Mouse (Mus musculus) forebrain, embryonic 16.5 days (tissue): ENCODE measurements at regions not wholly inside any gene's neighbourhood (a gene's known extent, or its start where the extent isn't known, plus 50 kb on each side); places are given as distances from the start of the nearest gene placed in this dataset.

Source experiments
- ATAC-seq: fragments of 200-750 bp; cut with Nextera tagmentation; 2 replicates; pipeline ENCODE4 v1.8.0; 2017; ENCODE audit warnings: mild to moderate bottlenecking, moderate library complexity
- H3K27ac ChIP-seq: fragments of 300-500 bp; sonication (generic); 2 replicates; pipeline ENCODE4 v1.5.1; 2014; ENCODE audit warnings: low read length, control low read depth
- H3K27me3 ChIP-seq: fragments of 300-500 bp; sonication (generic); replicated peaks from 2 replicates; pipeline ENCODE4 v1.6.1; 2014; ENCODE audit warnings: low read length; ENCODE audit not compliant: control insufficient read depth, insufficient read depth
- H3K36me3 ChIP-seq: fragments of 300-500 bp; sonication (generic); 2 replicates; pipeline ENCODE4 v1.6.1; 2014; ENCODE audit not compliant: control insufficient read depth, insufficient read depth
- H3K4me1 ChIP-seq: fragments of 300-500 bp; sonication (generic); replicated peaks from 2 replicates; pipeline ENCODE4 v1.6.1; 2014; ENCODE audit warnings: low read length; ENCODE audit not compliant: control insufficient read depth, insufficient read depth
- H3K4me2 ChIP-seq: fragments of 300-500 bp; sonication (generic); 2 replicates; pipeline ENCODE4 v1.6.1; 2014; ENCODE audit warnings: mild to moderate bottlenecking, low read length, control low read depth
- H3K4me3 ChIP-seq: fragments of 300-500 bp; sonication (generic); replicated peaks from 2 replicates; pipeline ENCODE4 v1.5.1; 2014; ENCODE audit warnings: mild to moderate bottlenecking, low read length, control low read depth
- H3K9ac ChIP-seq: fragments of 300-500 bp; sonication (generic); replicated peaks from 2 replicates; pipeline ENCODE4 v1.6.1; 2014; ENCODE audit warnings: low read depth, low read length, control low read depth
- H3K9me3 ChIP-seq: fragments of 300-500 bp; sonication (generic); 2 replicates; pipeline ENCODE4 v1.6.1; 2016; ENCODE audit warnings: low read length; ENCODE audit not compliant: control insufficient read depth
- WGBS: fragments of 180-500 bp; shearing (Covaris S2); extraction: QIAGEN DNeasy Blood & Tissue Kit; methylation state at CpG from one replicate; pipeline ENCODE4 v1.1.7; 2014; 5-methylcytosine and 5-hydroxymethylcytosine counted together

DNA sequence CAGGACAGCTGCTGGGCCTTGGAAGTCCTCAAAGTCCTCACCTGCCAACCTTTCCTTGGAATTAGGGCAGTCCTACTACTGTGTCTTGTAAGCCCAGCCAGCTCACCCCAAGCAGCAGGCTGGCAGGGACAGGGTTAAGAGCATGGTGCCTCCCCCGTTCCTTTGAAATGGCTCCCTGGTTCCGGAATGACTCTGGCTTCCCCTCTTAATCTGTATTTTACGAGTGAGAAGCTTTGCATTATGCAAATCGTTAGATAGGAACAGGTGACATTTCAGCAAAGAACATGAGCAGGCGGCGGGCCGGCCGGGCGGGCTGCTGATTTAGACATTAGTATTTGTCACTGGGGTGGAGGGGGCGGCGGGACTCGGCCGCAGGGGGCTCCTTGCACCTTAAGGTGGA lies 95.1 kb downstream of the Fam53a start:
- no peaks in the 10 kb centered on the region for H3K36me3 ChIP-seq
- peaks cover 70% of the 10 kb centered on the region for H3K27me3 ChIP-seq
- H3K4me2 ChIP-seq: peak overlapping the region; percentile 39
- no peak overlapping the region for H3K27ac ChIP-seq
- WGBS: under 1% methylated on average over 13 of the region's 13 CpGs
- H3K4me1 ChIP-seq: peaks cover 10% of the 10 kb centered on the region
- peak overlapping the region; percentile 12; the same call in 1 of the 2 replicates for H3K9ac ChIP-seq
- peak overlapping the region; percentile 24 for H3K4me3 ChIP-seq
- no peaks in the 10 kb centered on the region for H3K9me3 ChIP-seq
- ATAC-seq: 0 out of 2 replicates have a peak, but pooled peaks have one; percentile 49

DNA sequence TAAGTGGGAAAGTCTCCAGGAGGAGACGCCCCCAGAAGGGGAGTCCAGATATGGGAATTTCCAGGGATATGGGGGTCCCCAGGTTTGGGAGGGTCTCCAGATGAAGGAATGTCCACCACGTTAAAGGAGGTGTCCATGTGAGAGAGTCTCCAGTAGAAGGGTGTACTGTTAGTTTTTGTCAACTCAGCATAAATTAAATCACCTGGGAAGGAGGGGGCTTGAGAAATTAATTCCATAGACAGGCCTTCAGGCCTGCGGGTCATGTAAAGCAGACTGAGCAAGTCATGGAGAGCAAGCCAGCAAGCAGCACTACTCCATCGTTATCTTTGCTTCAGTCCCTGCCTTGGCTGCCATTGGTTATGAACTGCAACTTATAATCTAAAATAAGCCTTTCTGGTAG lies 96.2 kb downstream of the Fam53a start:
- Histone ChIP-seq H3K27me3 (peaks cover 67% of the 10 kb centered on the region), H3K9ac (no peak overlapping the region), H3K9me3 (no peaks in the 10 kb centered on the region), H3K4me3 (no peak overlapping the region), H3K4me1 (peaks cover 10% of the 10 kb centered on the region), H3K27ac (no peak overlapping the region), H3K36me3 (no peaks in the 10 kb centered on the region), H3K4me2 (no peak overlapping the region)
- no peak for ATAC-seq
- 91% methylated on average over 4 of the region's 4 CpGs for WGBS

DNA sequence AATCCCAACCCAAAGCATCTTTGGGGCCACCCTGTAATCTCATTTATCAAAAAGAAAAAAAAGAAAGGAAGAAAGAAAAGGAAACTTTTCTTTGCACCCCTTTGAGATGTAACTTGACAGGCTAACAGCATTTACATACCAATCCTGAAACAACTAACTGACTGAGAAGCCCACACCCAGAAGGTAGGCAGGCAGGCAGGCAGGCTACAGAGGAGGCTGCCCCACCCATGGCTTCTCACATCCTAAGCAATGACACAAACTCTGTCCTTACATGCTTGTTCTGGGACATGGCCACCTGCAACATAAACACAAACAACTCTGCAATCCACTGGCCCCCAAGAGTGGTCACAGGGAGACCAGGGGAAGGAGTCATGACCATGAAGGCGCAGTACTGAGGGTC lies 97.5 kb upstream of the Nkx1-1 start:
- H3K27me3 ChIP-seq: peaks cover 58% of the 10 kb centered on the region
- peaks cover 10% of the 10 kb centered on the region for H3K4me1 ChIP-seq
- no peak overlapping the region for H3K27ac ChIP-seq
- no peak overlapping the region for H3K4me3 ChIP-seq
- no peak for ATAC-seq
- 93% methylated on average over 1 of the region's 1 CpGs for WGBS
- H3K9me3 ChIP-seq: no peaks in the 10 kb centered on the region
- H3K36me3 ChIP-seq: no peaks in the 10 kb centered on the region
- no peak overlapping the region for H3K9ac ChIP-seq
- no peak overlapping the region for H3K4me2 ChIP-seq

- peaks cover 48% of the 10 kb centered on the region for H3K27me3 ChIP-seq
- no peak overlapping the region for H3K4me3 ChIP-seq
- H3K36me3 ChIP-seq: no peaks in the 10 kb centered on the region
- WGBS: 49% methylated on average over 9 of the region's 13 CpGs
- H3K9me3 ChIP-seq: no peaks in the 10 kb centered on the region
- peaks cover 8% of the 10 kb centered on the region for H3K4me1 ChIP-seq
- no peak overlapping the region for H3K4me2 ChIP-seq
- no peak overlapping the region for H3K9ac ChIP-seq
- ATAC-seq: no peak
- no peak overlapping the region for H3K27ac ChIP-seq
Measured at GRCm38 (mm10) chr5:33529771-33530170, 96.0 kb upstream of the Nkx1-1 start.

DNA sequence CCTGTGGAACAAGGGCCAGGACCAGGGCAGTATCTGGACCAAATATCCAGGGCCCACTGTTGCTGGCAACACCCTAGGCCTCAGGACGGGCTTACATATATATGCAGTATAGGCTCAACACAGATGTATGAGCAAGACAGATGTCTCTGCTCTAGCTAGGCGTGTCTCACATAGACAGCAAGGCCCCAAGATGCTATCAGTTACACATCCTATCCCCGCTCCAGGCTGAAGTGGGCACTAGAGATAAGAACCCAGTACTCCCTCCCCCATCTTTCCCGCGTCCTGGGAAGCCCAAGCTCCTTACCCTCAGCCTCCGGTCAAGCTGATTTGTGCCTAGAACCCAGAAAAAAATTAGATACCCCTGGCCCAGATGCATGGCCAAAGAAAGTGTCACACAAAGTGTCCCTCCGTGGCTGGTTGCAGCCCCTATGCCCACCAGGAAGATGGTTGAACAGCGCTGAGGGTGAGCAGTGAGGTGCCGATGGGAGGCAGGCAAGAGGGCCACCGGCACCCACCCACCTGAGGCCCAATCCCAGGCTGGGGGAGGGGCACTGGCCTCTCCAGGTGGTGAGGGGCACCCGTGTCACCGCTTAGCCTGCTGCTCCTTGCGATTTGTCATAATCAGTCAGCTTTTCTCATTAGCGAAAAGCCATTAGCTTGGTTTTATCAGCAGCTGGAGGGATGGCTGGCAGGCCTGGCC lies 95.3 kb upstream of the Nkx1-1 start:
- WGBS: 71% methylated on average over 14 of the region's 14 CpGs
- Histone ChIP-seq H3K36me3 (no peaks in the 10 kb centered on the region), H3K4me2 (no peak overlapping the region), H3K4me1 (peaks cover 1% of the 10 kb centered on the region; the same call in 1 of the 2 replicates), H3K27me3 (peaks cover 41% of the 10 kb centered on the region), H3K27ac (no peak overlapping the region), H3K9me3 (no peaks in the 10 kb centered on the region), H3K9ac (no peak overlapping the region), H3K4me3 (no peak overlapping the region)
- ATAC-seq: no peak

DNA sequence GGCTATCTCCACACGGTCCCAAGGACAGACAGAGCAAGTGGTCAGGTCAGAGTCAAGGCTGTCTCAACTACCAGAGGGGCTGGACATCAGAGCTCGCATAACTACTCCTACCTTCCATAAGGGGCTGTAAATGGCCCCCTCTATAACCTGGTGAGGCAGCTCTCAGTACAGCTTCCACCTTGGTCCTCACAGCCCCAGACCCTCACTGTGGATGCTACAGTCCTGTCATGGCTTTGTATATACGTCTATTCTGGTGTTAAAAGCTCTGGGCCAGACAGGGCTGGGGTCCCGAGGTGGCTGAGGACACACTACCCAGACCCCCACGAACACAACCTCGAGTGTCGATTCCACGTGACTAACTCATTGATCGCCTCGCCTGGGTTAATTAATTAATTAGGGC lies 94.0 kb upstream of the Nkx1-1 start:
- 36% methylated on average over 10 of the region's 10 CpGs for WGBS
- H3K27ac ChIP-seq: no peak overlapping the region
- no peaks in the 10 kb centered on the region for H3K4me1 ChIP-seq
- no peak for ATAC-seq
- H3K9ac ChIP-seq: no peak overlapping the region
- no peaks in the 10 kb centered on the region for H3K9me3 ChIP-seq
- H3K36me3 ChIP-seq: no peaks in the 10 kb centered on the region
- H3K4me3 ChIP-seq: no peak overlapping the region
- no peak overlapping the region for H3K4me2 ChIP-seq
- H3K27me3 ChIP-seq: peaks cover 29% of the 10 kb centered on the region

GRCm38 (mm10) chr5:33527316-33527715 lies 93.5 kb upstream of the Nkx1-1 start:
- ATAC-seq: no peak
- H3K4me3 ChIP-seq: no peak overlapping the region
- no peak overlapping the region for H3K4me2 ChIP-seq
- no peaks in the 10 kb centered on the region for H3K9me3 ChIP-seq
- H3K4me1 ChIP-seq: no peaks in the 10 kb centered on the region
- no peaks in the 10 kb centered on the region for H3K36me3 ChIP-seq
- H3K27ac ChIP-seq: no peak overlapping the region
- peaks cover 28% of the 10 kb centered on the region for H3K27me3 ChIP-seq
- no peak overlapping the region for H3K9ac ChIP-seq
- WGBS: 86% methylated on average over 8 of the region's 8 CpGs

DNA sequence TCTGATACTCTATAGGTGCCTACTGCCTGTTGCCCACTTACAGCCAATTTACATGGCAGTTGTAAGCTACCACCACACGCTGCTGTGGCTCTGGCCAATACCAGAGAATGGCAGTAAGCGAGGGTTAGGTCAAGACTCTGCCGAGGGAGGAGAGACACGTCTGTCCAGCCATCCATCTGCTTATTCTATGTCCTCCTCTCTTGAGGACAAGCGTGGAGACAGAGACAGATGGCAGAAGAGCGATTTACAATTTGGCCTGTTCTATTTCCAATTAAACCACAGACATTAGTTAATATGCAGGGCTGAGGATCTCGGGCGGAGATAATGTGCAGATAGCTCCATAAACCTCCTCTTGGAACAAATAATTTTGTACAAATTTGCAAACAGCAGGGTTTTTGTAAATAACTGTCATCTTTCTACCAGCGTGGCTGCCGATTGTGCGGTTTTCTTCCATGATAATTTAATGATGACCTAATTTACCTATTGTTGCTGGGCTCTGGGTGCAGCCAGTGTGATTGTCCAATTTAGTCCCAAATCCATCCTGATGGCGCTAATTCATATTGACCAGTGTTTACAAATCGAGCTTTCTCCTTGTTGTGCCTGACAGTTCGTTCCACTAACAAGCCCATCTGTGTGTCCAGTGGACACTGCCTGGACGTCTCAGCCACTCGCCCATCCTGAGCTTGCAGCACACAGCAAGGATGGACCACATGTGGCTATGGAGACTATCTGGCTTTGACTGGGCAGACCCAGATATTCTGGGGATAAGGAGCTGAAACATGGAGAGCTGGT lies 88.4 kb upstream of the Nkx1-1 start:
- Histone ChIP-seq H3K4me1 (no peaks in the 10 kb centered on the region), H3K27me3 (peaks cover 10% of the 10 kb centered on the region; the same call in 1 of the 2 replicates), H3K4me2 (no peak overlapping the region), H3K9me3 (no peaks in the 10 kb centered on the region), H3K36me3 (no peaks in the 10 kb centered on the region), H3K4me3 (no peak overlapping the region), H3K27ac (no peak overlapping the region), H3K9ac (no peak overlapping the region)
- ATAC-seq: no peak
- WGBS: 76% methylated on average over 16 of the region's 16 CpGs

- ATAC-seq: no peak
- no peak overlapping the region for H3K4me3 ChIP-seq
- no peaks in the 10 kb centered on the region for H3K9me3 ChIP-seq
- H3K36me3 ChIP-seq: no peaks in the 10 kb centered on the region
- no peak overlapping the region for H3K4me2 ChIP-seq
- H3K27ac ChIP-seq: no peak overlapping the region
- H3K4me1 ChIP-seq: no peaks in the 10 kb centered on the region
- 78% methylated on average over 10 of the region's 10 CpGs for WGBS
- no peak overlapping the region for H3K9ac ChIP-seq
- peaks cover 4% of the 10 kb centered on the region; the same call in 1 of the 2 replicates for H3K27me3 ChIP-seq
Measured at GRCm38 (mm10) chr5:33520856-33521255, 87.1 kb upstream of the Nkx1-1 start.
